Mouse (Mus musculus): ENCODE measurements around the gene Sptlc2.

GRCm38 (mm10) chr12:87265444-87265843, 122.7 kb downstream of the Sptlc2 start:
- TF ChIP-seq POLR2A (IDR thresholded peaks at IDR 0.05; ENCODE audit: insufficient read depth, low read length) (no peak), CTCF (IDR thresholded peaks at IDR 0.05; ENCODE audit: low read depth, low read length) (no peak), EP300 (IDR thresholded peaks at IDR 0.05; ENCODE audit: insufficient read depth, low read depth, low read length) (no peak)
